In the genomic region with DNA sequence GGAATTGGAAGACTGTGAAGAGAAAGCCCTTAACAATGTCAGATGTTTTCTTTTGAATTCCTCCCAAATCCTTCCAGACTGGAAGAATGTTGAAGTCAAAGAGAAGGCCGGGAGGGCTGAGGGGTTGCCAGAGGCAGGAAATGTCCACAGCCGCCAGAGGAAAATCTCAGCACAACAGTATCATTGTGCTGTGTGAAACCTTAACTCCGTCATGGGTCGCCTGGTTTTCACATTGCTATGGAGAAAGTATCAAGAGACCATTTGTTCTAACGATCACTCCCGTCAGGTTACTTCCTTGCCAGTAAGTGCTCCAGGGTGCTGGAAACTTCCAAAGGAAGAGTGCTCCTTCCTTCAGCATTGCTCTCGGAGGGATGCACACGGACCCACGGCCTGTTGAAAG, we compare ENCODE assay signal across 10 mouse cellular contexts.
DNase-seq lines count a peak whose midpoint lies in the region; ATAC-seq and TF ChIP-seq lines count a peak whose summit lies in the region.
"Had no signal": no experiment of that assay in that cellular context is flagged by ENCODE, and none has a peak within 500 bp of the region (broad histone marks: within the 10 kb centered on the region; RNA-seq: fewer than 3 reads in every experiment).

No protein-coding gene starts in this region.

- no peak overlapping the region for H3K4me3 ChIP-seq in ES-E14 (ENCODE audit: insufficient read depth in 1 of 2, low read depth in 1 of 2, low read length in 2 of 2, poor library complexity in 1 of 2, severe bottlenecking in 1 of 2)
- no peak overlapping the region for H3K4me3 ChIP-seq in embryonic facial prominence, embryonic 15.5 days (replicated peaks)
- H3K4me3 ChIP-seq in heart, postnatal 0 days (ENCODE audit: low read depth, low read length), result no peak overlapping the region
- no peak overlapping the region for H3K4me3 ChIP-seq in limb, embryonic 12.5 days (replicated peaks)
- H3K4me3 ChIP-seq: liver, embryonic 15.5 days; stomach, embryonic 15.5 days had no signal

- H3K9me3 ChIP-seq in ES-E14 (ENCODE audit: control insufficient read depth, insufficient read depth, low read depth, low read length), result no peaks in the 10 kb centered on the region
- H3K9me3 ChIP-seq in embryonic facial prominence, embryonic 15.5 days (replicated peaks), result no peaks in the 10 kb centered on the region
- no peaks in the 10 kb centered on the region for H3K9me3 ChIP-seq in heart, postnatal 0 days (replicated peaks; ENCODE audit: control insufficient read depth, low read length)
- H3K9me3 ChIP-seq in limb, embryonic 12.5 days, result no peaks in the 10 kb centered on the region
- H3K9me3 ChIP-seq: liver, embryonic 15.5 days; stomach, embryonic 15.5 days had no signal

- H3K27me3 ChIP-seq in embryonic facial prominence, embryonic 15.5 days, result no peaks in the 10 kb centered on the region
- no peaks in the 10 kb centered on the region for H3K27me3 ChIP-seq in heart, postnatal 0 days (ENCODE audit: control insufficient read depth, insufficient read depth, low read length)
- H3K27me3 ChIP-seq in limb, embryonic 12.5 days, result no peaks in the 10 kb centered on the region
- H3K27me3 ChIP-seq: liver, embryonic 15.5 days; stomach, embryonic 15.5 days had no signal

- 0 out of 2 replicates have a peak overlapping the region, but pooled peaks have one; percentile 15 for H3K4me2 ChIP-seq in embryonic facial prominence, embryonic 15.5 days (replicated peaks)
- H3K4me2 ChIP-seq in heart, postnatal 0 days (ENCODE audit: low read depth, low read length), result no peak overlapping the region
- peak overlapping the region; percentile 25 for H3K4me2 ChIP-seq in limb, embryonic 12.5 days
- H3K4me2 ChIP-seq: liver, embryonic 15.5 days; stomach, embryonic 15.5 days had no signal

- no peak overlapping the region for H3K9ac ChIP-seq in ES-E14 (ENCODE audit: insufficient read depth, low read depth, low read length, poor library complexity, severe bottlenecking)
- no peak overlapping the region for H3K9ac ChIP-seq in embryonic facial prominence, embryonic 15.5 days
- no peak overlapping the region for H3K9ac ChIP-seq in heart, postnatal 0 days (replicated peaks; ENCODE audit: low read depth, low read length)
- H3K9ac ChIP-seq in limb, embryonic 12.5 days (replicated peaks), result no peak overlapping the region
- H3K9ac ChIP-seq: liver, embryonic 15.5 days; stomach, embryonic 15.5 days had no signal

- TF ChIP-seq CTCF in heart, postnatal 0 days (IDR thresholded peaks at IDR 0.05; ENCODE audit: low read depth), result no peak

- in situ Hi-C loops in ES-E14 (cut with MboI; ENCODE audit: low sequenced_read_pairs in 2 of 2, unreplicated experiment in 2 of 2), result loop anchor here in 1 of 2 experiments (5.0 kb wide), 1 partner anchor 1159 kb away; no protein-coding TSS in a partner anchor

- 9% methylated on average over 9 of the region's 9 CpGs for WGBS in embryonic facial prominence, embryonic 15.5 days
- WGBS in heart, postnatal 0 days, result 28% methylated on average over 9 of the region's 9 CpGs
- WGBS in limb, embryonic 12.5 days, result 13% methylated on average over 9 of the region's 9 CpGs

- TF ChIP-seq EP300 in heart, postnatal 0 days (IDR thresholded peaks at IDR 0.05; ENCODE audit: low read depth), result no peak

- intact Hi-C loops in left cerebral cortex, postnatal 14 days (cut with DNase I), result no loop called here

- H3K4me1 ChIP-seq in ES-E14 (ENCODE audit: control insufficient read depth in 2 of 2, insufficient read depth in 2 of 2, low read length in 2 of 2, poor library complexity in 1 of 2), result no peaks in the 10 kb centered on the region
- H3K4me1 ChIP-seq in embryonic facial prominence, embryonic 15.5 days, result no peaks in the 10 kb centered on the region
- no peaks in the 10 kb centered on the region for H3K4me1 ChIP-seq in heart, postnatal 0 days (ENCODE audit: control insufficient read depth, insufficient read depth)
- H3K4me1 ChIP-seq in limb, embryonic 12.5 days (replicated peaks), result peaks cover 20% of the 10 kb centered on the region
- H3K4me1 ChIP-seq: liver, embryonic 15.5 days; stomach, embryonic 15.5 days had no signal

- H3K36me3 ChIP-seq in ES-E14 (ENCODE audit: control insufficient read depth, insufficient read depth, low read length, poor library complexity, severe bottlenecking), result no peaks in the 10 kb centered on the region
- H3K36me3 ChIP-seq in embryonic facial prominence, embryonic 15.5 days, result no peaks in the 10 kb centered on the region
- no peaks in the 10 kb centered on the region for H3K36me3 ChIP-seq in heart, postnatal 0 days (replicated peaks; ENCODE audit: control insufficient read depth, insufficient read depth, low read length)
- no peaks in the 10 kb centered on the region for H3K36me3 ChIP-seq in limb, embryonic 12.5 days
- H3K36me3 ChIP-seq: liver, embryonic 15.5 days; stomach, embryonic 15.5 days had no signal

- peak; percentile 60; the same call in 1 of the 2 replicates for ATAC-seq in embryonic facial prominence, embryonic 15.5 days (ENCODE audit: insufficient number of reproducible peaks, low FRiP score, low TSS enrichment, low read depth)
- ATAC-seq in heart, postnatal 0 days (ENCODE audit: insufficient read depth, low read depth), result peak; percentile 33; the same call in 1 of the 2 replicates
- ATAC-seq in limb, embryonic 12.5 days (ENCODE audit: insufficient number of reproducible peaks, insufficient read depth, low FRiP score, low TSS enrichment, low read depth), result peak; percentile 82

- no peak overlapping the region for H3K27ac ChIP-seq in ES-E14 (ENCODE audit: insufficient read depth, low read depth, low read length, poor library complexity, severe bottlenecking)
- no peak overlapping the region for H3K27ac ChIP-seq in embryonic facial prominence, embryonic 15.5 days (replicated peaks)
- no peak overlapping the region for H3K27ac ChIP-seq in heart, postnatal 0 days (ENCODE audit: low read depth)
- H3K27ac ChIP-seq in limb, embryonic 12.5 days, result peak overlapping the region; percentile 72
- H3K27ac ChIP-seq: liver, embryonic 15.5 days; stomach, embryonic 15.5 days had no signal

- DNase-seq in ES-E14 (ENCODE audit: low read depth, low spot score) (peak; percentile 13), MN1 (ENCODE audit: low spot score) (no peak)
- DNase-seq in heart, postnatal 0 days (ENCODE audit: low spot score), result peak; percentile 22
- DNase-seq in left cerebral cortex, postnatal 14 days (ENCODE audit: low spot score in 2 of 2), result no peak
- DNase-seq in thymus, postnatal 4 days, result no peak
- no peak for DNase-seq in spleen, adult 18-20 months

TF ChIP-seq in ES-E14, 5 proteins besides CTCF, POLR2A, EP300 and RAD21:
- TF ChIP-seq ZNF384 (IDR thresholded peaks at IDR 0.05; ENCODE audit: low read depth, low read length), result no peak
- TF ChIP-seq MAFK (IDR thresholded peaks at IDR 0.05; ENCODE audit: insufficient read depth, low read depth, low read length), result no peak
- TF ChIP-seq HCFC1 (IDR thresholded peaks at IDR 0.05; ENCODE audit: borderline replicate concordance, insufficient read depth, low read length), result no peak
- TF ChIP-seq ZC3H11A (IDR thresholded peaks at IDR 0.05; ENCODE audit: borderline replicate concordance, low read depth, low read length), result no peak
- no peak for TF ChIP-seq CHD2 (IDR thresholded peaks at IDR 0.05; ENCODE audit: low read depth, low read length)
TF ChIP-seq in ES-E14: peak in this region for 0.

Comparison
In these comparisons a context has a peak if more than half of its experiments do, and no peak if none do; other contexts are left out.
1. DNase-seq: peak in ES-E14 (single experiment) and heart, postnatal 0 days (single experiment); none in left cerebral cortex, postnatal 14 days (0 of 2), MN1 (single experiment), thymus, postnatal 4 days (single experiment) and spleen, adult 18-20 months (0 of 2).
2. Peak in every context shown above with its lines, with median percentiles within 50 percentile points of each other: ATAC-seq.